In genomic region chr15:99026259-99026658, GRCm38 (mm10) we compare ENCODE assay signal across 9 mouse cellular contexts. TPM values are rescaled to one million over a fixed set of nuclear protein-coding genes. Genes with fewer than 3 reads are reported as not detected.
DNase-seq lines count a peak whose midpoint lies in the region; ATAC-seq lines count a peak whose summit lies in the region.
"Had no signal": no experiment of that assay in that cellular context is flagged by ENCODE, and none has a peak within 500 bp of the region (broad histone marks: within the 10 kb centered on the region; RNA-seq: fewer than 3 reads in every experiment).

No protein-coding gene starts in this region.

- H3K4me3 ChIP-seq in midbrain, embryonic 14.5 days (replicated peaks; ENCODE audit: low read depth, low read length) = no peak overlapping the region
- no peak overlapping the region for H3K4me3 ChIP-seq in midbrain, embryonic 15.5 days
- H3K4me3 ChIP-seq: lung, embryonic 15.5 days had no signal

- no peaks in the 10 kb centered on the region for H3K36me3 ChIP-seq in midbrain, embryonic 14.5 days (ENCODE audit: control insufficient read depth, insufficient read depth, low read length)
- no peaks in the 10 kb centered on the region for H3K36me3 ChIP-seq in midbrain, embryonic 15.5 days (replicated peaks)
- H3K36me3 ChIP-seq: lung, embryonic 15.5 days had no signal

- no peak for ATAC-seq in midbrain, embryonic 14.5 days (ENCODE audit: low FRiP score, low TSS enrichment)
- no peak for ATAC-seq in midbrain, embryonic 15.5 days (replicated peaks)

- H3K9ac ChIP-seq in midbrain, embryonic 14.5 days (replicated peaks; ENCODE audit: low read length) = no peak overlapping the region
- no peak overlapping the region for H3K9ac ChIP-seq in midbrain, embryonic 15.5 days
- H3K9ac ChIP-seq: lung, embryonic 15.5 days had no signal

- peak; percentile 13 to 17 for DNase-seq in cerebellum, postnatal 36 days
- no peak for DNase-seq in cerebellum, adult 9-10 months
- peak; percentile 52 for DNase-seq in midbrain, embryonic 14.5 days
- DNase-seq in embryo, embryonic 11 days = peak; percentile 50
- peak; percentile 46 for DNase-seq in thymus, postnatal 25 days
- no peak for DNase-seq in layer of hippocampus, adult 11-12 months (ENCODE audit: low spot score)
- no peak for DNase-seq in heart, postnatal 25 days (ENCODE audit: low spot score)

- 62% methylated on average over 4 of the region's 4 CpGs for WGBS in midbrain, embryonic 14.5 days
- 57% methylated on average over 4 of the region's 4 CpGs for WGBS in midbrain, embryonic 15.5 days

- no peaks in the 10 kb centered on the region for H3K9me3 ChIP-seq in midbrain, embryonic 14.5 days (ENCODE audit: control insufficient read depth, low read length)
- no peaks in the 10 kb centered on the region for H3K9me3 ChIP-seq in midbrain, embryonic 15.5 days
- H3K9me3 ChIP-seq: lung, embryonic 15.5 days had no signal

- H3K4me1 ChIP-seq in midbrain, embryonic 14.5 days (ENCODE audit: control insufficient read depth, insufficient read depth, low read length) = peaks cover 16% of the 10 kb centered on the region
- peaks cover 17% of the 10 kb centered on the region for H3K4me1 ChIP-seq in midbrain, embryonic 15.5 days

- H3K4me2 ChIP-seq in midbrain, embryonic 14.5 days (ENCODE audit: low read length) = no peak overlapping the region
- H3K4me2 ChIP-seq in midbrain, embryonic 15.5 days = no peak overlapping the region
- H3K4me2 ChIP-seq: lung, embryonic 15.5 days had no signal

- H3K27ac ChIP-seq in midbrain, embryonic 14.5 days (replicated peaks; ENCODE audit: low read depth, low read length) = no peak overlapping the region
- H3K27ac ChIP-seq in midbrain, embryonic 15.5 days = no peak overlapping the region
- H3K27ac ChIP-seq: lung, embryonic 15.5 days had no signal

- peaks cover 4% of the 10 kb centered on the region; the same call in 1 of the 2 replicates for H3K27me3 ChIP-seq in midbrain, embryonic 14.5 days (ENCODE audit: control insufficient read depth, insufficient read depth, low read length)
- H3K27me3 ChIP-seq in midbrain, embryonic 15.5 days (replicated peaks) = peaks cover 3% of the 10 kb centered on the region; the same call in 1 of the 2 replicates
- H3K27me3 ChIP-seq: lung, embryonic 15.5 days had no signal

- intact Hi-C loops in heart, postnatal 25 days (cut with DNase I) = no loop called here

RNA-seq across cellular contexts. Expression of gene Tuba1c, which starts 3.4 kb away (rescaled TPM):
- polyA plus RNA-seq in midbrain, embryonic 14.5 days (2014; fragmentation: Nextera tagmentation; extraction: Ambion mirVana) = 13.5 and 24.8 TPM in 2 replicates
- polyA plus RNA-seq in midbrain, embryonic 15.5 days (2015; fragmentation: Nextera tagmentation; extraction: Ambion mirVana) = 16.4 and 20.5 TPM in 2 replicates
- total RNA-seq in heart, postnatal 25 days (2021) = 10 to 100 TPM; 33.5 to 33.7 TPM

RNA-seq across cellular contexts. Expression of gene Prph, which starts 28.7 kb away (rescaled TPM):
- 11.7 and 15.5 TPM in 2 replicates for polyA plus RNA-seq in midbrain, embryonic 14.5 days (2014; fragmentation: Nextera tagmentation; extraction: Ambion mirVana)
- polyA plus RNA-seq in midbrain, embryonic 15.5 days (2015; fragmentation: Nextera tagmentation; extraction: Ambion mirVana) = 5.7 and 10.3 TPM in 2 replicates
- under 1 TPM; 0.14 to 0.42 TPM for total RNA-seq in heart, postnatal 25 days (2021)

RNA-seq across cellular contexts. Expression of gene Troap, which starts 48.1 kb away (rescaled TPM):
- 3.9 and 4.9 TPM in 2 replicates for polyA plus RNA-seq in midbrain, embryonic 14.5 days (2014; fragmentation: Nextera tagmentation; extraction: Ambion mirVana)
- polyA plus RNA-seq in midbrain, embryonic 15.5 days (2015; fragmentation: Nextera tagmentation; extraction: Ambion mirVana) = 4.9 and 6.6 TPM in 2 replicates
- total RNA-seq in heart, postnatal 25 days (2021) = under 1 TPM; 0.13 to 0.67 TPM

Comparison
In these comparisons a context has a peak if more than half of its experiments do, and no peak if none do; other contexts are left out.
1. DNase-seq: peak in cerebellum, postnatal 36 days (2 of 2), midbrain, embryonic 14.5 days (single experiment), embryo, embryonic 11 days (single experiment) and thymus, postnatal 25 days (single experiment); none in cerebellum, adult 9-10 months (single experiment), layer of hippocampus, adult 11-12 months (single experiment) and heart, postnatal 25 days (single experiment).